Mouse (Mus musculus): ENCODE results near the gene Gpd1l. TPM values are rescaled to one million over a fixed set of nuclear protein-coding genes. Genes with fewer than 3 reads are reported as not detected.

The Gpd1l gene
- polyA plus RNA-seq, 1 experiment: 30.3 TPM

- TF ChIP-seq CTCF (IDR thresholded peaks at IDR 0.05; ENCODE audit: borderline replicate concordance, extremely low read depth, insufficient read depth, insufficient read length) (no peak), POLR2A (IDR thresholded peaks at IDR 0.05; ENCODE audit: borderline replicate concordance, extremely low read depth, insufficient read depth, insufficient read length, poor library complexity, severe bottlenecking) (no peak)
- no peak for DNase-seq (ENCODE audit: low read depth)
These were observed 21.6 kb upstream of the Gpd1l start for GRCm38 (mm10) chr9:114955340-114955739.

GRCm38 (mm10) chr9:114952866-114953265, 19.1 kb upstream of the Gpd1l start:
- no peak for TF ChIP-seq POLR2A (IDR thresholded peaks at IDR 0.05; ENCODE audit: borderline replicate concordance, extremely low read depth, insufficient read depth, insufficient read length, poor library complexity, severe bottlenecking)
- peak; percentile 34; the same call in 1 of the 2 replicates for TF ChIP-seq CTCF (IDR thresholded peaks at IDR 0.05; ENCODE audit: borderline replicate concordance, extremely low read depth, insufficient read depth, insufficient read length)
- DNase-seq (ENCODE audit: low read depth): no peak

- no peak for DNase-seq (ENCODE audit: low read depth)
These were observed 14.6 kb upstream of the Gpd1l start for GRCm38 (mm10) chr9:114948395-114948794.

GRCm38 (mm10) chr9:114945576-114945975, 11.8 kb upstream of the Gpd1l start:
- TF ChIP-seq POLR2A (IDR thresholded peaks at IDR 0.05; ENCODE audit: borderline replicate concordance, extremely low read depth, insufficient read depth, insufficient read length, poor library complexity, severe bottlenecking): no peak
- no peak for TF ChIP-seq CTCF (IDR thresholded peaks at IDR 0.05; ENCODE audit: borderline replicate concordance, extremely low read depth, insufficient read depth, insufficient read length)
- DNase-seq (ENCODE audit: low read depth): no peak

More at GRCm38 (mm10) chr9:114948395-114948794, 14.6 kb upstream of the Gpd1l start:
- TF ChIP-seq POLR2A (IDR thresholded peaks at IDR 0.05; ENCODE audit: borderline replicate concordance, extremely low read depth, insufficient read depth, insufficient read length, poor library complexity, severe bottlenecking) (no peak), CTCF (IDR thresholded peaks at IDR 0.05; ENCODE audit: borderline replicate concordance, extremely low read depth, insufficient read depth, insufficient read length) (no peak)

GRCm38 (mm10) chr9:114944642-114945041, 10.9 kb upstream of the Gpd1l start:
- no peak for TF ChIP-seq CTCF (IDR thresholded peaks at IDR 0.05; ENCODE audit: borderline replicate concordance, extremely low read depth, insufficient read depth, insufficient read length)
- TF ChIP-seq POLR2A (IDR thresholded peaks at IDR 0.05; ENCODE audit: borderline replicate concordance, extremely low read depth, insufficient read depth, insufficient read length, poor library complexity, severe bottlenecking): no peak
- DNase-seq (ENCODE audit: low read depth): no peak

- no peak for DNase-seq (ENCODE audit: low read depth)
- TF ChIP-seq CTCF (IDR thresholded peaks at IDR 0.05; ENCODE audit: borderline replicate concordance, extremely low read depth, insufficient read depth, insufficient read length): no peak
- no peak for TF ChIP-seq POLR2A (IDR thresholded peaks at IDR 0.05; ENCODE audit: borderline replicate concordance, extremely low read depth, insufficient read depth, insufficient read length, poor library complexity, severe bottlenecking)
These were observed 2.9 kb upstream of the Gpd1l start for GRCm38 (mm10) chr9:114936687-114937086.

- DNase-seq (ENCODE audit: low read depth): no peak
- no peak for TF ChIP-seq CTCF (IDR thresholded peaks at IDR 0.05; ENCODE audit: borderline replicate concordance, extremely low read depth, insufficient read depth, insufficient read length)
- TF ChIP-seq POLR2A (IDR thresholded peaks at IDR 0.05; ENCODE audit: borderline replicate concordance, extremely low read depth, insufficient read depth, insufficient read length, poor library complexity, severe bottlenecking): no peak
These were observed 1.5 kb upstream of the Gpd1l start for GRCm38 (mm10) chr9:114935321-114935720.

GRCm38 (mm10) chr9:114934231-114934630, 444 bp upstream of the Gpd1l start:
- TF ChIP-seq POLR2A (IDR thresholded peaks at IDR 0.05; ENCODE audit: borderline replicate concordance, extremely low read depth, insufficient read depth, insufficient read length, poor library complexity, severe bottlenecking) (no peak), CTCF (IDR thresholded peaks at IDR 0.05; ENCODE audit: borderline replicate concordance, extremely low read depth, insufficient read depth, insufficient read length) (no peak)
- DNase-seq (ENCODE audit: low read depth): no peak

GRCm38 (mm10) chr9:114933037-114933722, 607 bp downstream of the Gpd1l start:
- DNase-seq (ENCODE audit: low read depth): no peak
- TF ChIP-seq CTCF (IDR thresholded peaks at IDR 0.05; ENCODE audit: borderline replicate concordance, extremely low read depth, insufficient read depth, insufficient read length) (no peak), POLR2A (IDR thresholded peaks at IDR 0.05; ENCODE audit: borderline replicate concordance, extremely low read depth, insufficient read depth, insufficient read length, poor library complexity, severe bottlenecking) (no peak)

- DNase-seq (ENCODE audit: low read depth): no peak
- TF ChIP-seq CTCF (IDR thresholded peaks at IDR 0.05; ENCODE audit: borderline replicate concordance, extremely low read depth, insufficient read depth, insufficient read length) (no peak), POLR2A (IDR thresholded peaks at IDR 0.05; ENCODE audit: borderline replicate concordance, extremely low read depth, insufficient read depth, insufficient read length, poor library complexity, severe bottlenecking) (no peak)
These were observed 1.2 kb downstream of the Gpd1l start for GRCm38 (mm10) chr9:114932607-114933006.

- TF ChIP-seq CTCF (IDR thresholded peaks at IDR 0.05; ENCODE audit: borderline replicate concordance, extremely low read depth, insufficient read depth, insufficient read length): no peak
- no peak for TF ChIP-seq POLR2A (IDR thresholded peaks at IDR 0.05; ENCODE audit: borderline replicate concordance, extremely low read depth, insufficient read depth, insufficient read length, poor library complexity, severe bottlenecking)
- DNase-seq (ENCODE audit: low read depth): peak; percentile 83
These were observed 3.2 kb downstream of the Gpd1l start for GRCm38 (mm10) chr9:114930464-114931090.

- TF ChIP-seq CTCF (IDR thresholded peaks at IDR 0.05; ENCODE audit: borderline replicate concordance, extremely low read depth, insufficient read depth, insufficient read length): no peak
- no peak for TF ChIP-seq POLR2A (IDR thresholded peaks at IDR 0.05; ENCODE audit: borderline replicate concordance, extremely low read depth, insufficient read depth, insufficient read length, poor library complexity, severe bottlenecking)
- DNase-seq (ENCODE audit: low read depth): no peak
These were observed 8.2 kb downstream of the Gpd1l start for GRCm38 (mm10) chr9:114925571-114925970.
